Mouse (Mus musculus) kidney, adult 9 months (tissue): ENCODE data around the gene Atp8b2.

Experiments
- DNase-seq: peaks from one replicate; pipeline ENCODE4 v3.0.0; 2022

The Atp8b2 gene

DNA sequence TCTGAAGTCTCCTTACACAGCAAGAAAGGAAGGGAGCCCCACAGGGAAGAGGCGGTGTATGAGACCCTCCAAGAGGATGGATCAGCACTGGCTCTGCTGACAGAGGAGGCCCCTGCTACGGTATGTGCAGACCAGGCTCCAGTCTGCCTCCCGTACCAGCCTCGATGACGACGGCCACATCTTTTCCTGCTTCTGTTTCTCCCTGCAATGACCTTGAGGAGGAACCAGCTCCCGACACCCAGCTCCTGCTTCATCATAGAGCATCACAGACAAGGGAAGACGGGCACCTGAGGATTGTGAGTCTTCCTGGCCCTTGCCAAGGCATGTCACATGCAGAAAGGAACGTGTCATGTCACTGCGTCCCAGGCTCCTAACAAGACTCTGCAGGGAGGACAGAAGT is 65.3 kb downstream of the Atp8b2 start:
- DNase-seq: no peak

DNA sequence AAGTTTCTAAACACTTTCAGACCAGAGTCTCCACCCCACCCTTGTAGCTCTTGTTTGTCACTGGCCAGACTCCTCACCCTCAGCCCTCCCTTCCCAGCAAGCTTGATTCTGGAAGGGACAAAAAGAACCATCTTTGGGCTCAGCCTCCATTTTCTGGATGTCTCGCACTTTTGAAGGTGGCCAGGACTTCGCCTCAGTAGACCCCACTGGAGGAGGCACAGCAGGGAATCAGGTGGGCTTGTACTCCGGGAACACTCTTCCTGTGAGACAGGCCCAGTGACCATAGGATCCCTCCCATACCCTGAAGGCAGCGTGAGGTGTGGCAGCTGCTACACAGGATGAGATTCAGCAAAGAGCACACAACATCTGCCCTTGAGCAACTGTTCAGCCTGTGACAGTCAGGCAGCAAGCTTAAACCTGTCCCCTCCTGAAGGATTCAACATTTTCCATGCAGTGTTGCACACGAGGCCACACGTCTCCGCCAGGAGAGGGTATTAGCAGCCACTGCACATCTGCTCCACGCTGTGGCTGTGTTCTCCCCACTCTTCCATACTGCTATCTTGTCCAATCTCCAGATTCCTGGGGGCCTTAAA is 66.0 kb downstream of the Atp8b2 start:
- no peak for DNase-seq

DNA sequence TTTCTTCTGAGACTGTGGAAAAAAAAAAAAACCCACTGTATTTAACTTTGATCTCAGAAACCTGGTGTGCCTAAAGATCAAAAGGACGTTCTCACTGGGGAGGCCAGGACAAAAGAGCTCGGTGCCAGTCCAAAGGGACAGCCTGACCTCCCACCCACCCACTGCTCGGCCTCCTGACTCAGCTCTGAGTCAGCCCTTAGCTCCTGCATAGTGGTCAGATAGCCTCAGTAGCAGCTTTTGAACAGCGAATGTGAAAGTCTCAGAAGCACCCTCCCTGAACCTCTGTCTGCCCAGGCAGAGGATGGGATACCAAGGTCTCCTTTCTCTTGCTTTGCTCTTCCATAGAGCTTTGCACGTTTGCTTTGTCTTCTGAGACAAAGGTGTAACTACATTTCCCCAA is 66.7 kb downstream of the Atp8b2 start:
- no peak for DNase-seq

DNA sequence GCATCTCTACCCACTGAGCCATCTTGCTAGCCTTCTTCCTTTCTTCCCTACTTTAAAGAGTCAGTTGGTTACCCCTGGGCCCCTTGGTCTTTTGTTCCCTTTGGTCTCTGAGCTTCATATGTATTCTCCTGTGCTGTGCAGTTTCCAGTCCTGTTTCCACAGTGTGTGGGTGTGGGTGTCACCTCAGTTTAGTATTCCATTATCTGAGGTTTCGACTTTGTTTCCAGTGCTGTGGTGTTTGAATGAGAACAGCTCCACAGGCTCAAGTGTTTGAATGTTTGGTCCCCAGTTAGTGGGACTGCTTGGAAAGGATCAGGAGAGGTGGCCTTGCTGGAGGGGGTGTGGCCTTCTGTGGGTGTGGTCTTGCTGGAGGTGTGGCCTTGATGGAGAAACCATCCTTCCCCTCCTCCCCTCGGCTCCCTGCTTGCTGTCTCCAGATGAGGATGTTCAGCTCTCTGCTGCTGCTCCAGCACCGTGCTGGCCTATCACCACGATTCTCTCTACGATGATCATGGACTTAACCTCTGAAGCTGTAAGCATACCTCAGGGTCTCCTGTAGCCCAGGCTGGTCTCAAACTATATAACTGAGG is 70.7 kb downstream of the Atp8b2 start:
- DNase-seq: no peak

DNA sequence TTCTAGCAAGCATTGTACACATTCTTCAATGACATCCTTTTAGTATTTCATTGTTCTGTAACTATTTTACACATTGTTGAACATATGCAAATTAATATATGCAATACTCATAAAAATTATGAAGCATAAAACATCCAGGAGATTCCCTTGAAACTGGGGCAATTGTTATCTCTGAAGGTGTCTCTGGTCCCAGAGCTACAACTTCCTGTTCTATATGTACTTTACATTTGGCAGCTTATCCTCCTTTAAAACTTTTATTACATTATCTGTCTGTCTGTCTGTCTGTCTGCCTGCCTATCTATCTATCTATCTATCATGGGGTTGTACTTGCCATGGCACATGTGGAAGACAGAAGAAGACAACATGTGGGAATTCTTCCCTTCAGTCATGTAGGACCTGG is 71.6 kb downstream of the Atp8b2 start:
- DNase-seq: no peak

DNA sequence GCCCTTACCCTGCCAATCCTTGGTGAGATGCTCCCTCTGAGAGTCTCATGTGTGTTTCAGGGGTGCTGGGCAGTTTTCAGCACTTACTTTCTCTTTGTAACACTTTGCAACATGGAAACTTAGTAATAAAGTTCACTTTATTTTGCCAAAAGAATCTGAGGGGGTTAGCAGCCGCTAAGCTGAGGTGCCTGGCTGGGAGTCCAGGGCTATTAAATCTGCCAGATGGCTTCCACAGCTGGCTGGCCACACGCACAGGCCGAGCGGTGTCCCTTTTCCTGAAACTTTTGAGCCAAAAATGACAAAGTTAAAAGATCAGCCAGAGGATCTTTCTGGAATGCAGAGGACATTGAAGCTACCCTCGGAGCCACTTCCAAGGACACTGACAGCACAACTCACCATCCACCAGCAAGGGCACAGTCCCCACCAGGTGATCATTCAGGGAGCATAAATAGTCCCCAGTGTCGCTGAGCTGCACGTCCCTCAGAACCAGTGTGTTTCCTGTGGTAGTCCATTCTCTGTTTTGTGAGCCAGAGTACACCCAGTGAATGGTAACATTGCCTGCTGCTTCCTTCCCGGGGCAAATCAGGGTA is 73.4 kb downstream of the Atp8b2 start:
- DNase-seq: no peak
